Mouse (Mus musculus): ENCODE measurements around the gene Fbln7.

GRCm38 (mm10) chr2:128856673-128857072 is 6.1 kb upstream of the Fbln7 start:
- TF ChIP-seq POLR2A (IDR thresholded peaks at IDR 0.05; ENCODE audit: extremely low read depth, insufficient read depth, low read length) (no peak), CTCF (IDR thresholded peaks at IDR 0.05; ENCODE audit: extremely low read depth, insufficient read depth, low read length) (no peak)
